Mouse (Mus musculus): Measurements from ENCODE around the gene Rabgap1l.
A peak's percentile ranks its signal among the peaks of the same experiment; 100 is the strongest.

Rabgap1l gene

DNA sequence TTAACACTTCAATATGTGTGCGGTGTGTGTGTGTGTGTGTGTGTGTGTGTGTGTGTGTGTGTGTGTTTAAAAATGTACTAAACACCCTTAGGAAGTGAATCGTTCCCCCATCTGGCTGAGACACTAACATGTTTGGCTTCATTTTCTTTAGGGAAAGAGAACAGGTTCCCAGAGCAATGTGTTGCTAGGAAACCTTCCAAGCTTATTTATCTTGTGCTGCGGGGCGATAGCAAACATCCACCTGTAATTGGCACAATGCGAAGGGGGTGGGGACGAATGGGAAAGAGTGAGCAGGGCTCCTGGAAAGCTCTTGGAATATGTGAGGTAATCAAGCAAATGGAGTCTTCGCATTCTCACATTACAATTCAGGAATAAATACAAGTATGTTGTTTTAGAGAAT is 533.1 kb downstream of the Rabgap1l start:
- DNase-seq (ENCODE audit: extremely low read depth, low read depth, low spot score): no peak

GRCm38 (mm10) chr1:160253108-160253507 is 539.9 kb downstream of the Rabgap1l start:
- DNase-seq (ENCODE audit: extremely low read depth, low read depth, low spot score): no peak

DNA sequence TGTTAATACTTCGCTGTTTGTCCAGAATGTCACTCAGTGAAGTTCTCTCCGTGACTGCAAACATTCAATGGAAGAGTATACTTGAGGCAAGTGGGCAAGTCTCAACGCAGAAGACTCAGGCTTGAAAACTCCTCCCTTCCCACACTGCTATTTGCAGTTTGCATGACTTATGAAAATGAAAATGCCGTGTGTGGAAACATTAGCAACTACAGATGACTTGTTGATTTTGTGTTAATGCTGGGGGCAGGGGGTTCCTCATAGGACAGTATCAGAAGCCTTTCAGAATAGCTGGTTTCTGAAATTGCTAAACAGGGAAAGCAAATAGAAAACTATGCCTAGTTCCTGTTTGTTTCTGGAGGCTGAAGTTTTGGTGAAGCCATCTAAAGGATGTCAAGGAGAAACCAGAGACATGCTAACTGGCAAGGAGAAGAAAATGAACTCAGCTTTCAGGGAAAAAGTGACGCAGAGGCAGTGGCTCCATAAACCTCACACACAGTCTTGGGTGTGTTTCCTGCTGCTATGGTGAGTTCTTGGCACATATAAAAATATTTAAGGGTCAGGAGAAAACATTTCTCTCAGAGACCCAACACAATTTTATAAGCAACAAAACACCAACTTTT is 541.5 kb downstream of the Rabgap1l start:
- no peak for DNase-seq (ENCODE audit: extremely low read depth, low read depth, low spot score)

DNA sequence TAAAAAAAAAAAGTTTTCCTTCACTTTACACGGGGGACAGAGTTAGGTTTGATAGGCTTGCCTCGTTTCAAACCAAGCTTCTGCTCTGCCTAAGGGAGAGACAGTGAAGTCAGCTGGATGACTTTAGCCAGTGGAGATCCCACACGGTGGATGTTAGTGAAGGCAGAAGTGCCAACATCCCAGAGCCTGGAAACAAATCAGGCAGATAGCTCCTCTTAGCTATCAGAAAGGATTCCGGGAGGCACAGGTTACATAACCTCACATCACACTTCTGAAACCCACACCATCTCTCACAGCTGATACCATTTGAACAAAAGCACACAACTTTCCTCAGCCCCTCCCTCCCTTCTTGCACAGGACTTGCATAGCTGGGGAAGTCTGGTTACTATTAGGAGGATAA is 542.2 kb downstream of the Rabgap1l start:
- no peak for DNase-seq (ENCODE audit: extremely low read depth, low read depth, low spot score)

GRCm38 (mm10) chr1:160249786-160250185 is 543.2 kb downstream of the Rabgap1l start:
- no peak for DNase-seq (ENCODE audit: extremely low read depth, low read depth, low spot score)

DNA sequence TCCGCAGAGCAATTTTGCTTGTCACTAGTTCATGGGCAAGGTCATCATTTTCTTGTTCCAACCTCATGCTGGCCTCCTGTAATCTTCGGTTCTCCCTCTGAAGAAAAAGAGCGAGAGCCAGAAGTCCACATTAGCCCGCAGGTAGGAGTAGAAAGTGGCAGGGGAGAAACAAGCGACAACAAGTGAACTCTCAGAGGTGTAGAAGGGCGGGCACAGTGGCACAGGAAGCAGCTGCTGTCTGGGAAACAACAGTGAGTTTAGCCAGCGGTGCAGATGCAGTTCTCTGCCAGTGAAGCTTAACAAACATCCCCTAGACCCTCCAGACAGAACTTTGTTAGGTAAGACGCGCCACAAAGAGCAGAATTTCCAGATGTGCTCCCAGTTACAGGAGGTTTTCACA is 545.5 kb downstream of the Rabgap1l start:
- DNase-seq (ENCODE audit: extremely low read depth, low read depth, low spot score): no peak

DNA sequence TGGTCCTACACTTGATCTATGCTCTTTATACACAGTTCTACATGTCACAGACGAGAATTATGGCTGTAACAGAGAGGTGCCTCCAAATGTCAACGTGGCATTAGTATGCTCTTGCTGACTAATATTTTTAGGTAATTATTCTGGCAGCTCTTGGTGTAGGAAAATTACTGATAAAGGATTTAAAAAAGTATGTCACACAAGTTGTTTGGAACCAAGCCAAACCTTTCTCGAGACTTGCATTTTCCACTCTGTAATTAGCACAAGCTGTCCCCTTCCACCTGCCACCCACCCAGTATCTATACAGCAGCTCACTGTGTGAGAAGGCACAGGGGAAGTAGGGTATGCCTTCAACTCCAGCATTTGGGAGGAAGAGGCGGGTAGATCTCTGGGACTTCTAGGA is 546.2 kb downstream of the Rabgap1l start:
- no peak for DNase-seq (ENCODE audit: extremely low read depth, low read depth, low spot score)

DNA sequence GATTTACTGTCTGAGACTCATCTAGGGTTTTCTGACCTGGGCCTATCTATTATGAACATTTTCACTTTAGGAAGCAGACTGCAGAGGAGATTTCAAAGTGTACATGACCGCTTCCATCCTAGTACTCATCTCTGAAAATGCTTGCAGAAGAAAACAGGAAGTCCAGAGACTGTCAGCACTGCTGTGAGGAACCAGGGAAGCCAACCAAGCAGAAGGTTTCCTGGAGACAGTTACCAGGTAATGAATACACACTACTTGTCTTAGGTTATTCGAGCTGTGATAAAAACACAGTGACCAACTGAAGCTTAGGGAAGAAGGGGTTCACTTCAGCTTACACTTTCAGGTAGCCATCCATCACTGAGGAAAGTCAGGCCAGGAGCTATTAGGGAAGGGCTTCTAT is 547.1 kb downstream of the Rabgap1l start:
- no peak for DNase-seq (ENCODE audit: extremely low read depth, low read depth, low spot score)

- DNase-seq (ENCODE audit: extremely low read depth, low read depth, low spot score): no peak
Measured at GRCm38 (mm10) chr1:160244689-160245088, 548.3 kb downstream of the Rabgap1l start.

GRCm38 (mm10) chr1:160240091-160240490 is 552.9 kb downstream of the Rabgap1l start:
- DNase-seq (ENCODE audit: extremely low read depth, low read depth, low spot score): no peak

- DNase-seq (ENCODE audit: extremely low read depth, low read depth, low spot score): no peak
Measured at GRCm38 (mm10) chr1:160238852-160239443, 554.1 kb downstream of the Rabgap1l start.

GRCm38 (mm10) chr1:160237981-160238380 is 555.0 kb downstream of the Rabgap1l start:
- no peak for DNase-seq (ENCODE audit: extremely low read depth, low read depth, low spot score)

DNA sequence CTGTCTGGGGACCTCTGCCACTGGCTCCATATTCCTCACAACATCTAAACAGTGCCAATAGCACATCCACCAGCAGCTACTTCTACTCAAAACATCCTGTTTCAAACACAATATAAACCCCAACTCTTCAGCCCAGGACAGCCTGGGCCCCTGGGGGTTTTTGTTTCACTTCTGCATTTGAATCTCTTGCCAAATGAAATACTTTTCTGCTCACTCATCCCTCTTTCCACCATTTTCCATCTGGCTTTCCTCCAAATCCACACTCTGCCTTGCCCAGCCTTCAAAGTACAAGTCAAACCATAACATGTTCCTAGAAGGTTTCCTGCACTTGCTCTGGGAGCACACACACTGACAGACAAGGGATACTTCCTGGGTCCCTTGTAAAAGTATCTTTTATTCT is 559.1 kb downstream of the Rabgap1l start:
- no peak for DNase-seq (ENCODE audit: extremely low read depth, low read depth, low spot score)

GRCm38 (mm10) chr1:160232113-160232512 is 560.9 kb downstream of the Rabgap1l start:
- no peak for DNase-seq (ENCODE audit: extremely low read depth, low read depth, low spot score)

DNA sequence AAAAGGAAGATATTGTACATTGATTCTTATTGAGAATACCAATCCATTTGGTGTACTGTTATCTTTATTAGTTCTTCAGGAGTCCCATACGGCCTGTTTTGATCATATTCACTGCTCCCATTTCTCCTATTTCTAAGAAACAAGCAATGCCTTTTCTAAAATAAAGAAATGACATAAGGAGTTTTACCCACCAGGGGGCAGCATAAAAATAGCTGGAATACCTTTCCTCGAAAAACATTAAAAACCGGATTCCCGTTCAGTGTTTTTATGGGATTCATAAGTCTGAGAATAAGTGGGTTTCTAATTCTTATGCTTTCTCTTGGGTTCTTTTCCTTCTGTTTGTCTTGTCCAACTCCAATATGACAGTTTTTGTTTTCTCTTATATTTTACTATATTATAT is 562.0 kb downstream of the Rabgap1l start:
- DNase-seq (ENCODE audit: extremely low read depth, low read depth, low spot score): no peak

GRCm38 (mm10) chr1:160227850-160228249 is 565.2 kb downstream of the Rabgap1l start:
- no peak for DNase-seq (ENCODE audit: extremely low read depth, low read depth, low spot score)

GRCm38 (mm10) chr1:160227196-160227595 is 565.8 kb downstream of the Rabgap1l start:
- no peak for DNase-seq (ENCODE audit: extremely low read depth, low read depth, low spot score)

GRCm38 (mm10) chr1:160224093-160224492 is 568.9 kb downstream of the Rabgap1l start:
- no peak for DNase-seq (ENCODE audit: extremely low read depth, low read depth, low spot score)

GRCm38 (mm10) chr1:160217898-160218297 is 575.1 kb downstream of the Rabgap1l start:
- DNase-seq (ENCODE audit: extremely low read depth, low read depth, low spot score): no peak

DNA sequence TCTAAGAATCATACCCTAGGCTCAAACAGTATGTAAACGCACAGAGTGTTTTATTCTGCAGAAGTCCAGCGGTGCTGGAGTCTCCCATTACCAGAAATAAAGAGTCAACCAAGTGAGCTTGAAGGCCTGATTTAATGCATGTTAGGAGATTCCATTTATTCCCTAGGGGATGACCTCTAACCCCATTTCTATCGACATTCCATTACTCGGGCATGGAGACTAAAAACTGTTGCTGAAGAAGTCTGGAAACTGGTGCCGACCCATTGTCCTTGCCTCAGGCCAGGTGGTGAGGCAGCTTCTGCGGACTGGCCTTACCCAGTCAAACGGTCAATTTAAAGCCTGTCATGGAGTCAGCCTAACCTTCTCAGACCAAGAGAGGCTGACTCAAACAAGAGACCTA is 578.8 kb downstream of the Rabgap1l start:
- DNase-seq (ENCODE audit: extremely low read depth, low read depth, low spot score): no peak

- peak; percentile 80 for DNase-seq (ENCODE audit: extremely low read depth, low read depth, low spot score)
Measured at GRCm38 (mm10) chr1:160212703-160213669, 580.0 kb downstream of the Rabgap1l start, which contains the start of gene Cacybp. Gene Cacybp, minus strand, starts transcription at chr1:160212875.
